Mouse (Mus musculus): ENCODE data around the gene Vars.

Vars gene

DNA sequence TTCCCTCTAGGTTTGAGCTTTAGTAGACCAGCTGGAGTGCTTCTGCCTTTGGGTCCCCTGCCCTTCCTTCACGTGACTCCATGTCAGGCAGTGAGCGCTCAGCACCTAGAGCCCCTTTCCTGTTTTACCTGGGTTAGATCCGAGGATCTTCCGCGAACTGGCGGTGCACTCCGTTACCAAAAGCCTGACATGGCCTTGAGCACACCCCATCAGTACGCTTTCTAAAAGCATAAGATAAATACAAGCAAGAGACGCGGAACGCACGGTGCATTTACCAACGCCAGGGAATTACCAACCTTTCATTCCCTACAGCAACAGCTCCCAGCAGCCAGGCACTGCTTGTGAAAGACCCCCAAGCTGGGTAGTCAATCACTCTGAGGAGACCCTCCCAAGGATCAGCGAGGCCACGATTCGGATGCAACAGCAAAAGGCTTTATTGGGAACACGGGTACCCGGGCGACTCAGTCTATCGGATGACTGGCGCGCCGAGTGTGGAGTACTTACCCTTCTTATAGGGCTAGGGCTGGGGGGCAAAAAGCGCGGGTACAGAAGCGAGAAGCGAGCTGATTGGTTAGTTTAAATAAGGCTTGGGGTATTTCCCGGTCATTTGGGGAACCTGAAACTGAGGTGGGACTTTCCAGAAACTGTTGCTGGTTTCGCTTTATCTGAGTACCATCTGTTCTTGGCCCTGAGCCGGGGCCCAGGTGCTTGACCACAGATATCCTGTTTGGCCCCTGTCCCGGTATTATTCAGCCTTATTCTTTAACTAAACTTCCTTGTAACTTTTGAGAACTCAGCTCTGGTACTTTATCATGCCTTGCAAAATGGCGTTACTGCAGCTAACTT, 693 bp upstream of the Vars start:
- in situ Hi-C loops (cut with MboI; ENCODE audit: low pct_unique_long_range_greater_than_20kb in 1 of 2, low sequenced_read_pairs in 2 of 2, unreplicated experiment in 1 of 2), result loop anchor here in 1 of 2 experiments (10.0 kb wide), 1 partner anchor 115 kb away; the partner anchor contains the start of gene Ly6g5b

DNA sequence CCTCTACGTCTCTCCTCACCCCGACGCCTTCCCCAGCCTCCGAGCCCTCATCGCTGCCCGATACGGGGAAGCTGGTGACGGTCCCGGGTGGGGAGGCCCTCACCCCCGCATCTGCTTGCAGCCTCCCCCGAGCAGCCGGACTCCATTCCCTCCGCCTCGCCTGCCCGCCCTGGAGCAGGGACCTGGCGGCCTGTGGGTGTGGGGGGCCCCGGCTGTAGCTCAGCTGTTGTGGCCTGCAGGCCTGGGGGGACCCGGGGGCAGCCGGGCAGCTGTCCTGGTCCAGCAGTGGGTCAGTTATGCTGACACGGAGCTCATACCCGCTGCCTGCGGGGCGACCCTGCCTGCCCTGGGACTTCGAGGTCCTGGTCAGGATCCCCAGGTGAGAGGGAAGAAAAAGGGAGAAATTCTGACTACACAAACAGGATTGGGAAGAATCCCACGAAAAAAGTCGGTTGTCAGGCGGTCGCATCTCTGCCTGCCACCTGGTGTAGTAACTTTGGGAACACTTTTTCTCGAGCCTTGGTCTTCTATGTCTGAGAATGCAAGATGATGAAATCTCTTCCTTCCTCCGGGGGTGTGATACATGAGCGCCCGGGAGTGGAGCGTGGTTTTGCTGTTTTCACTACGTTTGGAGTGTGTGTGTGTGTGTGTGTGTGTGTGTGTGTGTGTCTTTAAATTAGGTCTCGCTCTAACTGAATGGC, 815 bp downstream of the Vars start:
- in situ Hi-C loops (cut with MboI; ENCODE audit: low pct_unique_long_range_greater_than_20kb in 1 of 2, low sequenced_read_pairs in 2 of 2, unreplicated experiment in 1 of 2), result loop anchor here in 1 of 2 experiments (10.0 kb wide), 1 partner anchor 113 kb away; the partner anchor contains the start of gene Ly6g5b

DNA sequence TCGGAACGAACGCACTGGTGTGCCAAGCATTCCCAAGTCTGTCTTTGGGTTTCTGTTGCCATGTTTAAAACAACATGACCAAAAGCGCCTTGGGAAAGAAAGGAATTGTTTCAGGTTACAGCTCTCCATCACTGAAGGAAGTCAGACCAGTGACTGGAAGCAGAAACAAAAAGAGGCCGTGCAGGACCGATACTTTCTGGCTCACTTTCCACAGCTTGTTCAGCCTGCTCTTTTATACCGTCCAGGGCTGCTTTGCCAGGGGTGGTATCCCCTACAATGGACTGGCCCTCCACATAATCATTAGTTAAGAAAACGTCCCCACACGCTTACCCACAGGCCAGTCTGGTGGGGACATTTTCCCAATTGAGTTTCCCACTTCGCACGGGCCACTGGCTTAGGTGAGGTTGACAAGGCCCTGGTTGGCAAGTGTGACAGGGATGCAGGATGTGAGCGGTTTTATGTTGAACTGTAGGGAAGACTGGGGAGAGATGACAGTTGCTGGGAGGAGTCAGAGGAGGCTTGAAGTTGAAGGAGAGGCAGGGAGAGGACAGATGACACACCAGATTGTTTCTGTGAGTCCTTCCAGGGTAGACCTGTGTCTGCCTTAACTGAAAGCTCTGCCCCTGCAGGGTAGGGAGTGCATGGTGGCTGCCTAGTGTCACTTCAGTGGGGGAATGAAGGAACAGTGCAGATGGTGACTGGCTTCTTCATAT, 1.5 kb downstream of the Vars start:
- in situ Hi-C loops (cut with MboI; ENCODE audit: low pct_unique_long_range_greater_than_20kb in 1 of 2, low sequenced_read_pairs in 2 of 2, unreplicated experiment in 1 of 2), result loop anchor here in 1 of 2 experiments (10.0 kb wide), 1 partner anchor 112 kb away; the partner anchor contains the start of gene Ly6g5b

DNA sequence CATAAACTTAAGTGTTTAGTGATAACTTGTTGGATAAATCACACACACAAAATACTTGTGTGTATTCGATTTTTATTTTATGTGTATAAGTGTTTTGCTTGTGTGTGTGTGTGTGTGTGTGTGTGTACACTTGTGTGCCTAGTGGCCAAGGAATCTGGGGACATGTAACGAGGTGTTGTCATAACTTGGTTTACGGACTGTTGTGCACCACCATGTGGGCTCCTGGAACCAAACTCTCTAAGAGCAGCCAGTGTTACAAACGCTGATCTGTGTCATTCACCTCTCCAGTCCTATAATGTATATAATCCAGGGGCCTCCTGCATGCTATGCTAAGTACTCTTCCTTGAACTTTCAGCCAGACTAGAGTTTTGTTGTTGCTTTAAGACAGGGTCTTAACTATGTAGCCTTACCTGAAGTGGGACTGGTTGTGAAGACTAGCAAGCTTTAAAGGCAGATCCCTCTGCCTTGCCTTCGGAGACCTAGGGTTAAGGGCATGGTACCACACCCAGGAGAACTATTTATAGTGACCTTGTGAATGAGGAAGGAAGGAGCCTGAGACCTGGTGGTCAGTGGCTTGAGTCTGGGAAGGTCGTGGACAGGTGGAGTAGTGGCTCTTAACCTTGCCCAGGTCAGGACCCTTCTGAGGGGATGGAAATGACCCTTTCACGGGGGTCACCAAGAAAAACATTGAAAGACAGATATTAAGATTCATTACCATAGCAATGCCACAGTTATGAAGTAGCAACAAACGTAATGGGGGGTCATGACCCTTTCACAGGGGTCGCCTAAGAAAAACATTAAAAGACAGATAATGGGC, 2.4 kb downstream of the Vars start:
- in situ Hi-C loops (cut with MboI; ENCODE audit: low pct_unique_long_range_greater_than_20kb in 1 of 2, low sequenced_read_pairs in 2 of 2, unreplicated experiment in 1 of 2), result loop anchor here in 1 of 2 experiments (10.0 kb wide), 1 partner anchor 112 kb away; the partner anchor contains the start of gene Ly6g5b

DNA sequence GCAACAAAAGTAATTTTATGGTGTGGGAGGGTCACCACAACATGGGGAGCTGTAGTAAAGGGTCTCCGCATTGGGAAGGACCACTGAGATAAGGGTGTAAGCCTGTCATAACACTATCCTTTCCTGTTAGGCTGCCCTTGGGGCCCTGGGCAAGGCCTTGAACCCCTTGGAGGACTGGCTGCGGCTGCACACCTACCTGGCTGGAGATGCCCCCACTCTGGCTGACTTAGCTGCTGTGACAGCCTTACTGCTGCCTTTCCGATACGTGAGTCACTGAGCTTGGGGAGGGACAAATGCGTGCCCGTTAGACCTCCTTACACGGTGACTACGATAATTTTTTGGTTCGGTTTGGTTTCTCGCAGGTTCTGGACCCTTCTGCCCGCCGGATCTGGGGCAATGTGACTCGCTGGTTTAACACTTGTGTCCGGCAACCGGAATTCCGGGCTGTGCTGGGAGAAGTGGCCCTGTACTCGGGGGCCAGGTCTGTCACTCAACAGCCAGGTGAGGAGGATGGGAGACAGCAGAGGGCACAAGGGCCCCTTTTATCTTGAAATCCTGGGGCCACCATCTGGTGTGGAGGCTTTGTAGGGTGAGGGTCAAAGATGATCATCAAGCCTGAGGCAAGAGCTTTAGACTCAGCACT, 3.4 kb downstream of the Vars start:
- in situ Hi-C loops (cut with MboI; ENCODE audit: low pct_unique_long_range_greater_than_20kb in 1 of 2, low sequenced_read_pairs in 2 of 2, unreplicated experiment in 1 of 2), result loop anchor here in 1 of 2 experiments (10.0 kb wide), 1 partner anchor 111 kb away; the partner anchor contains the start of gene Ly6g5b

DNA sequence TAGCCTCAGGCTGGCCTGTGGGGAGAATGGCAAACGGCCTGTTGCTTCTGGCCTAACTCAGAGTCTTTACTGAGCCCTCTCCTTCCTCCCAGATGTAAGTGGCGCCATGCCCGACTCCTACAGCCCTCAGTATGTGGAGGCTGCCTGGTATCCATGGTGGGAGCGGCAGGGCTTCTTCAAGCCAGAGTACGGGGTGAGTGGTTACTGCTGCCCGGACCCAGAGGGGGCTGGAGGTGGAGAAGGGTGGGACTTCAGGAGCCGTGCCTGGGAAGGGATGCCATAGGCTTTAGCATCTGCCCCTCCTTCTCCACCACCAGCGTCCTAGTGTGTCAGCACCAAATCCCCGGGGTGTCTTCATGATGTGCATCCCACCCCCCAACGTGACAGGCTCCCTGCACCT, 4.4 kb downstream of the Vars start:
- in situ Hi-C loops (cut with MboI; ENCODE audit: low pct_unique_long_range_greater_than_20kb in 1 of 2, low sequenced_read_pairs in 2 of 2, unreplicated experiment in 1 of 2), result loop anchor here in 1 of 2 experiments (10.0 kb wide), 1 partner anchor 110 kb away; the partner anchor contains the start of gene Ly6g5b

DNA sequence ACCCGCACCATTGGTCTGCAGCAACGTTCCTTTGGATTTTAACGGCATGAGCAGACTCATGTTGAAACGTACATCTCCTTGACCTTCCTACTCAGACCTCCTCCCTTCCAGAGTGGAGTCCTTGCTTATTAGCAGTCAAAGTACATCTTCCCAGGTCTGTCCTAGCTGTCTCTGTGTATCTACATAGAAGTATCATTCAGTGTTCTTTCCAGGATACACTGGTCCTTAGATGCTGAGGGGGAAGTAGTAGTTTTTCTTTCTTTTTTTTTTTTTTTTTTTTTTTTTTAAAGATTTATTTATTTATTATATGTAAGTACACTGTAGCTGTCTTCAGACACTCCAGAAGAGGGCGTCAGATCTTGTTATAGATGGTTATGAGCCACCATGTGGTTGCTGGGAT, 5.1 kb downstream of the Vars start:
- in situ Hi-C loops (cut with MboI; ENCODE audit: low pct_unique_long_range_greater_than_20kb in 1 of 2, low sequenced_read_pairs in 2 of 2, unreplicated experiment in 1 of 2), result loop anchor here in 1 of 2 experiments (10.0 kb wide), 1 partner anchor 109 kb away; the partner anchor contains the start of gene Ly6g5b

DNA sequence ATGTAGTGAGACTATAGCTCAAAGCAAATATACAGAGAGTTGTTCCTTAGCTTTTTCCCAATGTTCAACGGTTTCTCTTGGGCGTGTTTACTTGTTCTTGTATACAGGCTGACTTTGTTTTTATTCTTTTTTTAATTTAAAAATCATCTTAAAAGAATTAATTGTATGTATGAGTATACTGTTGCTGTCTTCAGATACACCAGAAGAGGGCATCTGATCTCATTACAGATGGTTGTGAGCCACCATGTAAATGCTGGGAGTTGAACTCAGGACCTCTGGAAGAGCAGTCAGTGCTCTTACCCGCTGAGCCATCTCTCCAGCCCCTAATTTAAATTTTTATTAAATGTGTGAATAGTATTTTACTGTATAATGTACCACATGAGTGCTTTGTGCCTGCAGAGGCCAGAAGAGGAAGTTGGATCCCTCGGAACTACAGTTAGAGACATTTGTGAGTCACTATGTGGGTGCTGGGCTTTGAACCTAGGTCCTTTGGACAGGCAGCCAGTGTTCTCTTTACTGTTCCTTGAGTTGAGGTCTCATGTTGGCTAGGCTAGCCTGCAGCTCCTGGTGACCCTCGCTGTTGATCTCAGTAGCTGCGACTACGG, 6.7 kb downstream of the Vars start:
- in situ Hi-C loops (cut with MboI; ENCODE audit: low pct_unique_long_range_greater_than_20kb in 1 of 2, low sequenced_read_pairs in 2 of 2, unreplicated experiment in 1 of 2), result loop anchor here in 1 of 2 experiments (10.0 kb wide), 1 partner anchor 107 kb away; the partner anchor contains the start of gene Ly6g5b

DNA sequence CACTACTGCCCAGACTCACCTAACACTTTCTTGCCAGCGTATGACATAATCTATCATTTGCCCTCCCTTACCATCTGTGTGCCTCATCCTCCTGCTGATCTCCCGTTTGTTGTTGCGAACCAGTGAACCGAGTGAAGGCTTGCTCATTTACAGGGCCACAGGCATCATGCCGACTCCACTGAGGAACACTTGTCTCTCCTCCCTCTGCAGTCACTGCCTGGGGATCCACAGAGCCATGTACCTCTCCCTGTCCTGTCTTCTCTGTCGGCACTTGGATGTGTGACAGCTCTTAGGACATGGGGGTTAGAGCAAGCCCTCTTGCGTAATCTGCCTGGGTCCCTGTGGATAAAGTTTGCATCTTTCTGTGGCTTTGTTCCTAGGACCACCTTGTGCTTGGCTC, 8.8 kb downstream of the Vars start:
- in situ Hi-C loops (cut with MboI; ENCODE audit: low pct_unique_long_range_greater_than_20kb in 1 of 2, low sequenced_read_pairs in 2 of 2, unreplicated experiment in 1 of 2), result loop anchor here in 1 of 2 experiments (10.0 kb wide), 1 partner anchor 105 kb away; the partner anchor contains the start of gene Ly6g5b

DNA sequence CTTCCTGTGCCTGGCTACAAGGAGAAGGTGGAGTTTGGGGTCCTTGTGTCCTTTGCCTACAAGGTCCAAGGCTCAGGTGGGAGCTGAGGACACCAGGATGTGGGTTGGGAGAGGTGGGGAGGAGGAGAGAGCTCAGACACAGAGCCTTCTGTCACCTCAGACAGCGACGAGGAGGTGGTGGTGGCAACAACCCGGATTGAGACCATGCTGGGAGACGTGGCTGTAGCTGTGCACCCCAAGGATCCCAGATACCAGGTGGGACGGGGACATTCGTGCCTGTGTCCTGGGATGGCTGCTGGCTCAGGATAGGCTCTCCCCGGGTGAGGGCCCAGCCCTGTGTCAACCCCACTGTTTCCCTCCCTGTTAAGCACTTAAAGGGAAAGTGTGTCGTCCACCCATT, 10.7 kb downstream of the Vars start:
- in situ Hi-C loops (cut with MboI; ENCODE audit: low pct_unique_long_range_greater_than_20kb in 1 of 2, low sequenced_read_pairs in 2 of 2, unreplicated experiment in 1 of 2), result loop anchor here in 1 of 2 experiments (10.0 kb wide), 1 partner anchor 133 kb away; no protein-coding TSS in a partner anchor

DNA sequence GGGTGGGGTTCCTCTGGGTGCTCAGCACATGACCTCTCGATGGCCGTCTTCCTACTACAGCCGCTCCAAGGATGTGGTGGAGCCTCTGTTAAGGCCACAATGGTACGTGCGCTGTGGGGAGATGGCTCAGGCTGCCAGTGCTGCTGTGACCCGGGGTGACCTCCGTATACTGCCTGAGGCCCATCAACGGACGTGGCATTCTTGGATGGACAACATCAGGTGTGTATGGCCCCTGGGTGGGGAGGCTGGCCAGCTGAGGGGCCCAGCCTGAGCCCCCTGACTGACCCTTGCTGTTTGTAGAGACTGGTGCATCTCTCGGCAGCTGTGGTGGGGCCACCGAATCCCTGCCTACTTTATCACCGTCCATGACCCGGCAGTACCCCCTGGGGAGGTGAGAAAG, 11.6 kb downstream of the Vars start:
- in situ Hi-C loops (cut with MboI; ENCODE audit: low pct_unique_long_range_greater_than_20kb in 1 of 2, low sequenced_read_pairs in 2 of 2, unreplicated experiment in 1 of 2), result loop anchor here in 1 of 2 experiments (10.0 kb wide), 1 partner anchor 132 kb away; no protein-coding TSS in a partner anchor

DNA sequence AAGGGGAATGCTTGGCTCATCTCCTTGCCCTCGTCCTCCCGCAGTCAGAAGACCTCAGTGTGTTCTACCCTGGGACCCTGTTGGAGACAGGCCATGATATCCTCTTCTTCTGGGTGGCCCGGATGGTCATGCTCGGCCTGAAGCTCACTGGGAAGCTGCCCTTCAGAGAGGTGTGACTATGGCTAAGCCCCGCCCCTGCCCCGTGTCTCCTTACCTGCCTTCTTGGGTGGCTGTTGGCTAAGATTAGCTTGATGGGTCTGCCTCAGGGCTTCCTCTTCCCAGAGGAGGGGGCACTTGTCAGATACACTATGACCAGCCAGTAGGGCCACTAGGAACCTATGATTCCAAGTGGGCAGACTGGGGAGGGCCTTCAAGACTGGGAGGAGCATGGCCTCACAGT, 12.4 kb downstream of the Vars start:
- in situ Hi-C loops (cut with MboI; ENCODE audit: low pct_unique_long_range_greater_than_20kb in 1 of 2, low sequenced_read_pairs in 2 of 2, unreplicated experiment in 1 of 2), result loop anchor here in 1 of 2 experiments (10.0 kb wide), 1 partner anchor 132 kb away; no protein-coding TSS in a partner anchor

DNA sequence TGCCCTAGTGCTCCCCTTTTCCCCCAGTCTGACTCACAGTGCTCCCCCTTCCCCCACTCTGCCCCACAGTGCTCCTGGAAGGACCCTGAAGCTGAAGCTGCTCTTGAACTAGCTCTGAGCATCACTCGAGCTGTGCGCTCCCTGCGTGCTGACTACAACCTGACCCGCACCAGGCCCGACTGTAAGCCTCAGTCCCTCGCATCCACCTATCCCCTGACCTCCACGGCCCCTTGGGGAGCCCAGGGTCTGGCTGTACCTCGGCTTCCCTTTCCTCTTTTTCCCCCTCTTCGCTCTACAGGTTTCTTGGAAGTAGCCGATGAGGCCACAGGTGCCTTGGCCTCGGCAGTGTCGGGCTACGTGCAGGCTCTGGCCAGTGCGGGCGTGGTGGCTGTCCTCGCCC, 14.5 kb downstream of the Vars start:
- in situ Hi-C loops (cut with MboI; ENCODE audit: low pct_unique_long_range_greater_than_20kb in 1 of 2, low sequenced_read_pairs in 2 of 2, unreplicated experiment in 1 of 2), result loop anchor here in 1 of 2 experiments (10.0 kb wide), 1 partner anchor 130 kb away; no protein-coding TSS in a partner anchor

DNA sequence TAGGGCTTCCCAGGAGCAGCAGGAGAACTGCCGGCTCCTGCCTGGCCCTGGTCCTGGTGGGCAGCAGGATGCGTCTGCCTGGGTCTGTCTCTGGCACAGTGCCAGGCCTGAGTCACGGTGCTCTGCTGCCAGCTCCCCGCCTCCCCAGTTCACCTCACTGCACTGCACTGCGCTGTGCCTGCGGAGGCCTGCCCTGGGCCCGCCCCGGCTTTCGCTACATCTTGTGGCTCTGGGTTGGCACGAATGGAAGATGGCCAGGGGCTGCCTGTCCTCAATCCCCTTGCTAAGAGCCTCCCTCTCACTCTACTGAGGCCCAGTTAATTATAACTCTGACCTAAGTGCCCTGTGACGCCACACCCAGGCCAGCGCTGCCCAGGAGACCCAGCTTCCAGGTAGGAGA, 15.6 kb downstream of the Vars start, which contains the start of gene Vwa7:
TSS of gene Vwa7 (plus strand) at position 204 of the 400 bp plus-strand sequence.
- in situ Hi-C loops (cut with MboI; ENCODE audit: low pct_unique_long_range_greater_than_20kb in 1 of 2, low sequenced_read_pairs in 2 of 2, unreplicated experiment in 1 of 2), result loop anchor here in 1 of 2 experiments (10.0 kb wide), 1 partner anchor 128 kb away; no protein-coding TSS in a partner anchor

DNA sequence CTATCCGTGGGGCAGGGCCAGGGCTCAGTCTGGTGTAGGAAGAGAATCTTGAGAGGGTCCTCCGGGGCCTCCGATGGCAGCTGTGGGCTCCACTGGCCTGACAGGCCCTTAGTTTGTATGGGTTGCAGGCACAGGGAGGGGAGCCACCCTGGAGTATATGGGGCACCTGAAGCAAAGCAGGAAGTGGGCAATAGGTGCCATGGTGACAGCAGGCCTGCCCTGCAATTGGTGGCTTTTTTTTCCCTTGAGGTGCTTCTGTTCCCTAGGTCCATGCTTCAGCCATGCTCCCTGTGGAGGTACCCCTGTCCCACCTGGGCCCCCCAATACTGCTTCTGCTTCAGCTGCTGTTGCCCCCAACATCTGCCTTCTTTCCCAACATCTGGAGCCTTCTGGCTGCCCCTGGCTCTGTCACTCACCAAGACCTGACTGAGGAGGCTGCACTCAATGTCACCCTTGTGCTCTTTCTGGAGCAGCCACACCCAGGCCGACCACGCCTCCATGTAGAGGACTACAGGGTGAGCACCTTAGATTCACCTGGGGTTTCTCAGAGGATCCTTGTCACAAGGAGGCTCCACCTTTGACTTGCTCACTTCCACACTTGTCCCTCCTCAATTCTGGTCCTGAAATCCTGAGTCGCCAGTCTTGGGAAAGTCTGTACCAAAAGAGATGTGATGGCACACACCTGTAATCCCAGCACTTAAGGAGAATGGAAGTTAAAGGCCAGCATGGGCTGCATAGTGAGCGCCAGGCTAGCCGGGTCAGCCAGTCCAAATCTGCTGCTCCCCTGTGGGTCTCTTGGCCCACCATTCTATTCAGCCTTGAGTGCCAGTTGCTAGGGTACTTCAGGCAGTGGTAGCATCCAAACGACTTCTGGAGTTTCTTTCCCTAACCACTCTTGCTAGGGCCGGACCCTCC, 16.3 kb downstream of the Vars start:
- in situ Hi-C loops (cut with MboI; ENCODE audit: low pct_unique_long_range_greater_than_20kb in 1 of 2, low sequenced_read_pairs in 2 of 2, unreplicated experiment in 1 of 2), result loop anchor here in 1 of 2 experiments (10.0 kb wide), 1 partner anchor 128 kb away; no protein-coding TSS in a partner anchor
